Mouse (Mus musculus): ENCODE measurements around the gene Trpd52l3.

DNA sequence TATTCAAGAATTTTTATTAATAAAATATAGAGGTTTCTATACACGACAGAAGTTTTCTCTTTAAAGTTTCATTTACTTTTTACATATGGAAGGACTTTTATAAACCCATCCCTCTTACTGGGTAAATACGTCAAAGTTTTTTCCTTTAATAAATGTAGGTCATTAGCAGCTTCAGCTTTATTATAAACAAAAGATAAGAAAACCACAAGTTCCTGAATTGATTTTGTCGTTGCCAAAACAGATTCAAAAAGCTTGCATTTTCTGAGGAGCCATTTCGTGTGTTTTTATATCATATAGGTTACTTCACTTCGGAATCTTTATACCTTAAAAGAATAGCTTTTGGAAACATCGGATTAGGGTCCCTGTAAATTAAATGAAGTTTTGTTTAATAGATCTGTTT lies 2.0 kb upstream of the Trpd52l3 start:
- no peak for TF ChIP-seq GATA1 (IDR thresholded peaks at IDR 0.05; ENCODE audit: borderline replicate concordance, low read length)
- no peak for TF ChIP-seq FLI1 (IDR thresholded peaks at IDR 0.05; ENCODE audit: low read length)

Measured in megakaryocyte, embryonic 14.5 days (primary cell).